Mouse (Mus musculus) midbrain, embryonic 11.5 days (tissue): ENCODE data around the gene Dab1. TPM values are rescaled to one million over a fixed set of nuclear protein-coding genes. Genes with fewer than 3 reads are reported as not detected.

Source experiments
- ATAC-seq: fragments of 200-750 bp; cut with Nextera tagmentation; 2 replicates; pipeline ENCODE4 v1.8.0; 2017; ENCODE audit warnings: moderate TSS enrichment, moderate library complexity; ENCODE audit not compliant: low FRiP score
- DNase-seq: peaks from one replicate; pipeline ENCODE4 v3.0.0; 2015; ENCODE audit warnings: low spot score; ENCODE audit errors: missing footprints
- H3K27ac ChIP-seq: fragments of 300-500 bp; sonication (generic); 2 replicates; pipeline ENCODE4 v1.5.1; 2014; ENCODE audit warnings: low read depth, low read length
- H3K27me3 ChIP-seq: fragments of 300-500 bp; sonication (generic); 2 replicates; pipeline ENCODE4 v1.6.1; 2014; ENCODE audit warnings: mild to moderate bottlenecking, low read length, moderate library complexity, mixed read lengths; ENCODE audit not compliant: control insufficient read depth, insufficient read depth
- H3K36me3 ChIP-seq: fragments of 300-500 bp; sonication (generic); 2 replicates; pipeline ENCODE4 v1.6.1; 2014; ENCODE audit warnings: mild to moderate bottlenecking, low read length, moderate library complexity, mixed read lengths; ENCODE audit not compliant: control insufficient read depth, insufficient read depth
- H3K4me1 ChIP-seq: fragments of 300-500 bp; sonication (generic); 2 replicates; pipeline ENCODE4 v1.6.1; 2014; ENCODE audit warnings: low read length; ENCODE audit not compliant: control insufficient read depth, insufficient read depth
- H3K4me2 ChIP-seq: fragments of 300-500 bp; sonication (generic); 2 replicates; pipeline ENCODE4 v1.6.1; 2014; ENCODE audit warnings: mild to moderate bottlenecking, moderate library complexity
- H3K4me3 ChIP-seq: fragments of 300-500 bp; sonication (generic); 2 replicates; pipeline ENCODE4 v1.5.1; 2014; ENCODE audit warnings: low read depth, low read length
- H3K9ac ChIP-seq: fragments of 300-500 bp; sonication (generic); 2 replicates; pipeline ENCODE4 v1.6.1; 2014; ENCODE audit warnings: low read length
- H3K9me3 ChIP-seq: fragments of 300-500 bp; sonication (generic); 2 replicates; pipeline ENCODE4 v1.6.1; 2016; ENCODE audit warnings: low read length; ENCODE audit not compliant: control insufficient read depth
- WGBS: fragments of 180-500 bp; shearing (Covaris S2); extraction: QIAGEN DNeasy Blood & Tissue Kit; methylation state at CpG from one replicate; pipeline ENCODE4 v1.1.7; 2014; 5-methylcytosine and 5-hydroxymethylcytosine counted together
- polyA plus RNA-seq: library from polyadenylated mRNA; unstranded; fragments of >200 nt; fragmentation: Nextera tagmentation; extraction: Ambion mirVana; gene quantifications from 2 replicates; pipeline ENCODE4 v1.2.1, GENCODE M21; 2014

Dab1 gene
- polyA plus RNA-seq, 1 experiment from 2014 or later: 43.2 TPM

GRCm38 (mm10) chr4:104012150-104012549 lies 393.0 kb downstream of the Dab1 start:
- WGBS: 90% methylated on average over 4 of the region's 4 CpGs
- ATAC-seq (no peak), DNase-seq (no peak)
- Histone ChIP-seq H3K9me3 (no peaks in the 10 kb centered on the region), H3K27ac (no peak overlapping the region), H3K4me3 (no peak overlapping the region), H3K4me2 (no peak overlapping the region), H3K4me1 (no peaks in the 10 kb centered on the region), H3K36me3 (no peaks in the 10 kb centered on the region), H3K27me3 (no peaks in the 10 kb centered on the region), H3K9ac (no peak overlapping the region)

GRCm38 (mm10) chr4:104025117-104025694 lies 406.0 kb downstream of the Dab1 start:
- Histone ChIP-seq H3K4me1 (no peaks in the 10 kb centered on the region), H3K36me3 (no peaks in the 10 kb centered on the region), H3K27me3 (no peaks in the 10 kb centered on the region), H3K27ac (no peak overlapping the region), H3K4me3 (no peak overlapping the region), H3K9ac (no peak overlapping the region), H3K4me2 (no peak overlapping the region), H3K9me3 (no peaks in the 10 kb centered on the region)
- 85% methylated on average over 2 of the region's 2 CpGs for WGBS
- no peak for ATAC-seq
- no peak for DNase-seq

GRCm38 (mm10) chr4:104026834-104027233 lies 407.7 kb downstream of the Dab1 start:
- WGBS: 48% methylated on average over 2 of the region's 2 CpGs
- H3K9me3 ChIP-seq: no peaks in the 10 kb centered on the region
- DNase-seq (peak; percentile 75), ATAC-seq (no peak)
- no peak overlapping the region for H3K9ac ChIP-seq
- no peaks in the 10 kb centered on the region for H3K27me3 ChIP-seq
- H3K4me2 ChIP-seq: no peak overlapping the region
- H3K4me1 ChIP-seq: no peaks in the 10 kb centered on the region
- no peak overlapping the region for H3K4me3 ChIP-seq
- no peaks in the 10 kb centered on the region for H3K36me3 ChIP-seq
- no peak overlapping the region for H3K27ac ChIP-seq

GRCm38 (mm10) chr4:104027239-104027638 lies 408.1 kb downstream of the Dab1 start:
- Histone ChIP-seq H3K27me3 (no peaks in the 10 kb centered on the region), H3K9me3 (no peaks in the 10 kb centered on the region), H3K36me3 (no peaks in the 10 kb centered on the region), H3K4me2 (no peak overlapping the region), H3K4me3 (no peak overlapping the region), H3K27ac (no peak overlapping the region), H3K9ac (no peak overlapping the region), H3K4me1 (no peaks in the 10 kb centered on the region)
- DNase-seq (peak; percentile 19), ATAC-seq (peak; percentile 42; the same call in 1 of the 2 replicates)
- 77% methylated on average over 1 of the region's 1 CpGs for WGBS

GRCm38 (mm10) chr4:104036091-104036490 lies 416.9 kb downstream of the Dab1 start:
- H3K27ac ChIP-seq: no peak overlapping the region
- no peaks in the 10 kb centered on the region for H3K9me3 ChIP-seq

GRCm38 (mm10) chr4:104039588-104039987 lies 420.4 kb downstream of the Dab1 start:
- Histone ChIP-seq H3K9me3 (no peaks in the 10 kb centered on the region), H3K27ac (no peak overlapping the region), H3K4me3 (no peak overlapping the region), H3K27me3 (no peaks in the 10 kb centered on the region), H3K4me2 (no peak overlapping the region), H3K4me1 (no peaks in the 10 kb centered on the region), H3K36me3 (no peaks in the 10 kb centered on the region), H3K9ac (no peak overlapping the region)
- no peak for ATAC-seq
- WGBS: 63% methylated on average over 4 of the region's 4 CpGs
- DNase-seq: no peak

More at GRCm38 (mm10) chr4:104036091-104036490, 416.9 kb downstream of the Dab1 start:
- no peak for DNase-seq
- Histone ChIP-seq H3K36me3 (no peaks in the 10 kb centered on the region), H3K9ac (no peak overlapping the region), H3K4me2 (no peak overlapping the region), H3K27me3 (no peaks in the 10 kb centered on the region), H3K4me1 (no peaks in the 10 kb centered on the region), H3K4me3 (no peak overlapping the region)
- no peak for ATAC-seq

GRCm38 (mm10) chr4:104043441-104043840 lies 424.3 kb downstream of the Dab1 start:
- 90% methylated on average over 2 of the region's 2 CpGs for WGBS
- Histone ChIP-seq H3K27ac (no peak overlapping the region), H3K9me3 (no peaks in the 10 kb centered on the region), H3K4me1 (0 out of 2 replicates have a peak, but pooled peaks cover 2% of the 10 kb centered on the region), H3K9ac (no peak overlapping the region), H3K4me2 (no peak overlapping the region), H3K36me3 (no peaks in the 10 kb centered on the region), H3K27me3 (no peaks in the 10 kb centered on the region), H3K4me3 (no peak overlapping the region)
- DNase-seq (no peak), ATAC-seq (no peak)

- WGBS: 59% methylated on average over 3 of the region's 3 CpGs
- 0 out of 2 replicates have a peak, but pooled peaks cover 2% of the 10 kb centered on the region for H3K4me1 ChIP-seq
- no peak overlapping the region for H3K9ac ChIP-seq
- no peak overlapping the region for H3K27ac ChIP-seq
- no peak overlapping the region for H3K4me2 ChIP-seq
- DNase-seq (no peak), ATAC-seq (no peak)
- no peaks in the 10 kb centered on the region for H3K9me3 ChIP-seq
- H3K4me3 ChIP-seq: no peak overlapping the region
- no peaks in the 10 kb centered on the region for H3K36me3 ChIP-seq
- no peaks in the 10 kb centered on the region for H3K27me3 ChIP-seq
These were observed 425.5 kb downstream of the Dab1 start for GRCm38 (mm10) chr4:104044634-104045033.

GRCm38 (mm10) chr4:104047966-104048804 lies 429.0 kb downstream of the Dab1 start:
- 66% methylated on average over 7 of the region's 7 CpGs for WGBS

More at GRCm38 (mm10) chr4:104047966-104048804, 429.0 kb downstream of the Dab1 start:
- 0 out of 2 replicates have a peak, but pooled peaks cover 2% of the 10 kb centered on the region for H3K4me1 ChIP-seq
- no peak for DNase-seq
- H3K4me2 ChIP-seq: no peak overlapping the region
- H3K27ac ChIP-seq: no peak overlapping the region
- H3K27me3 ChIP-seq: no peaks in the 10 kb centered on the region
- no peak for ATAC-seq
- no peaks in the 10 kb centered on the region for H3K36me3 ChIP-seq
- H3K4me3 ChIP-seq: no peak overlapping the region
- H3K9me3 ChIP-seq: no peaks in the 10 kb centered on the region
- H3K9ac ChIP-seq: no peak overlapping the region
